Mouse (Mus musculus) intestine, embryonic 14.5 days (tissue): ENCODE data around the gene Ufsp2. TPM values are rescaled to one million over a fixed set of nuclear protein-coding genes. Genes with fewer than 3 reads are reported as not detected.

Source experiments
- ATAC-seq: fragments of 200-750 bp; cut with Nextera tagmentation; replicated peaks from 2 replicates; pipeline ENCODE4 v1.8.0; 2017; ENCODE audit warnings: low read depth, moderate number of reproducible peaks, moderate TSS enrichment, moderate library complexity; ENCODE audit not compliant: low FRiP score, low TSS enrichment
- DNase-seq: peaks from one replicate; pipeline ENCODE4 v3.0.0-alpha.2; 2018; ENCODE audit warnings: low spot score
- H3K27ac ChIP-seq: fragments of 300-500 bp; sonication (generic); 2 replicates; pipeline ENCODE4 v1.5.1; 2014; ENCODE audit warnings: low read depth, mild to moderate bottlenecking, control low read depth
- H3K27me3 ChIP-seq: fragments of 300-500 bp; sonication (generic); replicated peaks from 2 replicates; pipeline ENCODE4 v1.6.1; 2014; ENCODE audit warnings: low read length, control low read depth; ENCODE audit not compliant: control insufficient read depth, insufficient read depth
- H3K36me3 ChIP-seq: fragments of 300-500 bp; sonication (generic); 2 replicates; pipeline ENCODE4 v1.6.1; 2014; ENCODE audit warnings: low read length, control low read depth; ENCODE audit not compliant: control insufficient read depth, insufficient read depth
- H3K4me1 ChIP-seq: fragments of 300-500 bp; sonication (generic); replicated peaks from 2 replicates; pipeline ENCODE4 v1.6.1; 2014; ENCODE audit warnings: low read length, control low read depth, mixed read lengths; ENCODE audit not compliant: control insufficient read depth, insufficient read depth
- H3K4me2 ChIP-seq: fragments of 300-500 bp; sonication (generic); 2 replicates; pipeline ENCODE4 v1.6.1; 2014; ENCODE audit warnings: low read length
- H3K4me3 ChIP-seq: fragments of 300-500 bp; sonication (generic); 2 replicates; pipeline ENCODE4 v1.5.1; 2014; ENCODE audit warnings: low read depth, low read length, control low read depth, mixed read lengths
- H3K9ac ChIP-seq: fragments of 300-500 bp; sonication (generic); 2 replicates; pipeline ENCODE4 v1.6.1; 2014; ENCODE audit warnings: mild to moderate bottlenecking, low read length
- H3K9me3 ChIP-seq: fragments of 300-500 bp; sonication (generic); 2 replicates; pipeline ENCODE4 v1.6.1; 2016; ENCODE audit warnings: low read length, control low read depth; ENCODE audit not compliant: control insufficient read depth
- WGBS: fragments of 180-500 bp; shearing (Covaris S2); extraction: QIAGEN DNeasy Blood & Tissue Kit; methylation state at CpG from one replicate; pipeline ENCODE4 v1.1.7; 2014; 5-methylcytosine and 5-hydroxymethylcytosine counted together
- polyA plus RNA-seq: library from polyadenylated mRNA; unstranded; fragments of >200 nt; fragmentation: Nextera tagmentation; extraction: Ambion mirVana; gene quantifications from 2 replicates; pipeline ENCODE4 v1.2.1, GENCODE M21; 2014

Gene Ufsp2
- polyA plus RNA-seq, 1 experiment from 2014 or later: 77.6 TPM

- Histone ChIP-seq H3K9ac (no peak within 1 kb of the TSS), H3K4me2 (peak within 1 kb of the TSS; percentile 15; the same call in 1 of the 2 replicates), H3K27ac (peak within 1 kb of the TSS; percentile 47; the same call in 1 of the 2 replicates), H3K9me3 (no peaks in the 10 kb centered on the region), H3K4me3 (no peak within 1 kb of the TSS), H3K4me1 (peaks cover 3% of the 10 kb centered on the region; the same call in 1 of the 2 replicates), H3K27me3 (no peaks in the 10 kb centered on the region), H3K36me3 (no peaks in the 10 kb centered on the region)
- 55% methylated on average over 4 of the region's 4 CpGs for WGBS
- ATAC-seq (no peak), DNase-seq (no peak)
Measured at GRCm38 (mm10) chr8:46005596-46005995, 30.3 kb downstream of the Ufsp2 start, which contains the start of gene Ankrd37. Gene Ankrd37 (minus strand): TSS chr8:46005707.

- H3K36me3 ChIP-seq: no peaks in the 10 kb centered on the region
- no peak overlapping the region for H3K4me3 ChIP-seq
- H3K27me3 ChIP-seq: no peaks in the 10 kb centered on the region
- no peak overlapping the region for H3K9ac ChIP-seq
- no peak overlapping the region for H3K27ac ChIP-seq
- H3K9me3 ChIP-seq: no peaks in the 10 kb centered on the region
- H3K4me1 ChIP-seq: peaks cover 8% of the 10 kb centered on the region; the same call in 1 of the 2 replicates
- no peak overlapping the region for H3K4me2 ChIP-seq
- 29% methylated on average over 3 of the region's 3 CpGs for whole genome bisulfite sequencing
- ATAC-seq (0 out of 2 replicates have a peak, but pooled peaks have one; percentile 34), DNase-seq (no peak)
Measured at GRCm38 (mm10) chr8:46007050-46007672, 31.8 kb downstream of the Ufsp2 start.

GRCm38 (mm10) chr8:46010306-46010705 is 35.0 kb downstream of the Ufsp2 start:
- H3K27me3 ChIP-seq: no peaks in the 10 kb centered on the region
- 65% methylated on average over 2 of the region's 2 CpGs for WGBS
- peak overlapping the region; percentile 32 for H3K4me2 ChIP-seq
- DNase-seq (no peak), ATAC-seq (no peak)
- H3K9me3 ChIP-seq: no peaks in the 10 kb centered on the region
- H3K27ac ChIP-seq: no peak overlapping the region
- no peak overlapping the region for H3K9ac ChIP-seq
- no peak overlapping the region for H3K4me3 ChIP-seq
- no peaks in the 10 kb centered on the region for H3K36me3 ChIP-seq
- peaks cover 8% of the 10 kb centered on the region; the same call in 1 of the 2 replicates for H3K4me1 ChIP-seq

GRCm38 (mm10) chr8:46010746-46011680 is 35.7 kb downstream of the Ufsp2 start:
- Histone ChIP-seq H3K36me3 (no peaks in the 10 kb centered on the region), H3K27ac (no peak overlapping the region), H3K4me3 (no peak overlapping the region), H3K27me3 (no peaks in the 10 kb centered on the region), H3K9me3 (no peaks in the 10 kb centered on the region), H3K4me1 (peaks cover 8% of the 10 kb centered on the region; the same call in 1 of the 2 replicates), H3K4me2 (peak overlapping the region; percentile 32), H3K9ac (no peak overlapping the region)
- DNase-seq (no peak), ATAC-seq (no peak)
- 19% methylated on average over 17 of the region's 17 CpGs for WGBS

- ATAC-seq (no peak), DNase-seq (no peak)
- no peaks in the 10 kb centered on the region for H3K27me3 ChIP-seq
- H3K4me2 ChIP-seq: no peak overlapping the region
- H3K9me3 ChIP-seq: no peaks in the 10 kb centered on the region
- H3K27ac ChIP-seq: no peak overlapping the region
- 83% methylated on average over 9 of the region's 9 CpGs for WGBS
- H3K36me3 ChIP-seq: no peaks in the 10 kb centered on the region
- no peak overlapping the region for H3K4me3 ChIP-seq
- H3K4me1 ChIP-seq: no peaks in the 10 kb centered on the region
- no peak overlapping the region for H3K9ac ChIP-seq
Measured at GRCm38 (mm10) chr8:46022203-46022602, 46.9 kb downstream of the Ufsp2 start.

GRCm38 (mm10) chr8:46022758-46023157 is 47.4 kb downstream of the Ufsp2 start:
- no peaks in the 10 kb centered on the region for H3K27me3 ChIP-seq
- no peaks in the 10 kb centered on the region for H3K9me3 ChIP-seq
- WGBS: 94% methylated on average over 9 of the region's 9 CpGs
- no peaks in the 10 kb centered on the region for H3K4me1 ChIP-seq
- no peak overlapping the region for H3K4me3 ChIP-seq
- ATAC-seq (no peak), DNase-seq (no peak)
- H3K27ac ChIP-seq: no peak overlapping the region
- no peaks in the 10 kb centered on the region for H3K36me3 ChIP-seq
- no peak overlapping the region for H3K9ac ChIP-seq
- H3K4me2 ChIP-seq: no peak overlapping the region

- 41% methylated on average over 4 of the region's 4 CpGs for WGBS
- H3K36me3 ChIP-seq: no peaks in the 10 kb centered on the region
- no peaks in the 10 kb centered on the region for H3K27me3 ChIP-seq
- H3K4me1 ChIP-seq: no peaks in the 10 kb centered on the region
- ATAC-seq: no peak
- no peaks in the 10 kb centered on the region for H3K9me3 ChIP-seq
- no peak for DNase-seq
- H3K9ac ChIP-seq: no peak overlapping the region
- H3K4me3 ChIP-seq: no peak overlapping the region
- no peak overlapping the region for H3K4me2 ChIP-seq
- no peak overlapping the region for H3K27ac ChIP-seq
Measured at GRCm38 (mm10) chr8:46024392-46024791, 49.1 kb downstream of the Ufsp2 start.

GRCm38 (mm10) chr8:46036217-46036616 is 60.9 kb downstream of the Ufsp2 start:
- H3K4me1 ChIP-seq: no peaks in the 10 kb centered on the region
- DNase-seq: no peak
- peaks cover 9% of the 10 kb centered on the region; the same call in 1 of the 2 replicates for H3K36me3 ChIP-seq
- no peak overlapping the region for H3K9ac ChIP-seq
- H3K4me2 ChIP-seq: no peak overlapping the region
- 69% methylated on average over 11 of the region's 11 CpGs for WGBS
- no peak for ATAC-seq
- no peaks in the 10 kb centered on the region for H3K9me3 ChIP-seq
- no peak overlapping the region for H3K4me3 ChIP-seq
- no peaks in the 10 kb centered on the region for H3K27me3 ChIP-seq
- no peak overlapping the region for H3K27ac ChIP-seq
